Mouse (Mus musculus): ENCODE measurements around the gene Rusc1. TPM values are rescaled to one million over a fixed set of nuclear protein-coding genes. Genes with fewer than 3 reads are reported as not detected.

Rusc1 gene
- polyA plus RNA-seq, 1 experiment from 2014 or later, result 103 TPM

DNA sequence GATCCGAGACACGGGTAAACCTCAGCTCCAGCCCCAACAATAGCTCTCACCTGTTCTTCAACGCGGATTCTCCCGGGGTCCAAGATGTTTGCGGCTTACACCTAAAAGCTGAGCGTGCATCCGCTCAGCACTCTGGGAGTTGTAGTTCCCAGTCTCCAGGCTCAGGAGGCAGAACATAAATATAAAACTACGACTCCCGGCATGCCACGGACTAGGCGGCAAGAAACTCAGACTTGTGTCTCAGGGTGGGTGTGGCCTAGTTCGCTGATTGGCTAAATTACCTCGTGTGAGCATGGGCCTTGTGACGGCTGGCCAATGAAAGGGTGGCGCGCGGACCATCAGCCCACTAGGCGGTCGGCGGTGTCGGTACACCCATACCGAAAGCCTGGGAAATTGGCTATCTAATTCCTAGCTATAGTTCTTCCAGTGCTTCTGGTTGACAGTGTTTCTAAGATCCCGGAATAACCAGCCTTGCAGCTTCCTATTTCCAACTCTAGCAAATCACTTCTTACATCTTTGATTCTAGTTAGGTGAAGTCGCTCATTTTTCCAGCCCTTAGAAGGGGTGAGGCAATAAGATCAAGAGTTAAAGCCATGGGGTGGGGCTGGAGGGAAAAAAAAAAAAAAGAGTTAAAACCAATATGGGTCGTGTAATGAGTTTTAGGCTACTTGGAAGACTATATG is 8.8 kb upstream of the Rusc1 start, which contains the start of gene Fdps:
Fdps (minus strand) TSS at position 148 of the 683 bp plus-strand sequence.
- Histone ChIP-seq H3K27ac (ENCODE audit: low read length) (peak within 1 kb of the TSS; percentile 83), H3K36me3 (ENCODE audit: control insufficient read depth, insufficient read depth, low read length) (no peaks in the 10 kb centered on the region), H3K4me3 (ENCODE audit: low read depth, low read length) (peak within 1 kb of the TSS; percentile 56), H3K4me1 (ENCODE audit: control insufficient read depth, insufficient read depth, low read length) (peaks cover 20% of the 10 kb centered on the region), H3K4me2 (ENCODE audit: low read length) (peak within 1 kb of the TSS; percentile 93), H3K9ac (ENCODE audit: low read depth, low read length) (peak within 1 kb of the TSS; percentile 72), H3K27me3 (ENCODE audit: control insufficient read depth, insufficient read depth, low read depth, low read length) (no peaks in the 10 kb centered on the region), H3K9me3 (replicated peaks; ENCODE audit: control insufficient read depth, low read length, poor library complexity, severe bottlenecking) (no peaks in the 10 kb centered on the region)
- ATAC-seq, result peak; percentile 99
- under 1% methylated on average over 26 of the region's 26 CpGs for WGBS

DNA sequence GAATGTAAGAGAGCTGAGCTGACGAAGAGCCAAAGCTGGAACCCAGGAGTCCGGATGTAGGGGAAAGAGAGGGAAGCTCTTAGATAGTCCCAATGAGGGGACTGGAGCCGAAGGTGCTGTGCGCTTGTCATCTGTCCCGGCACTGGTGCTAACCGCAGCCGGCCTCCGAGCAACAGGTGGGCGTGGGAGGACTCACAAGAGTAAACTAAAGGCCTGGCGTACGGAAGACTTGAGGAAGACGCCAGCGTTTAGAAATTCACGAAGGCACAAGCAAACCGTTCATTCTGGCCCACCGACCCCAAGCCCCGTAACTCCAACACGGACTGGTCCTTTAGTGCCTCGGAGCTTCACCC is 8.3 kb upstream of the Rusc1 start:
- H3K27ac ChIP-seq (ENCODE audit: low read length), result peak overlapping the region; percentile 82
- under 1% methylated on average over 19 of the region's 19 CpGs for WGBS

DNA sequence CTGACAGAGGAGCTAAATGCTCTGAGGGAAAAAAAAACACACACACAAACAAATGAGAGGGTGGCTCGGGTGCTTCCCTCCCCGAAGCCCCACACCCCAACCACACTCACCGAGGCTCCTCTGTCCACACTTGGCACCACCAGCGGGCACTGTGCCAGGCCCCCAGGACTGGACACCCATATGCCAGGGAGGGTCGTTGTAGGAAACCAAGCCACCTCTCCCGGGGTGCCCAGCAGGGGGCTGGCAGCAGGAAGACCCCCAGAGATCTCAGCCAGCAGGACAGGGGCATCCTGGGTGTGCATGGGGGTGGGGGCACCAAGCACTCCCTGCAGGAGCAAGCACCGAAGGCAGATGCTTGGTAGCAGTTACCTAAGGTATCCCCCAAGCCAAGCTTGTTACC is 7.7 kb upstream of the Rusc1 start, which contains the start of gene Gm43738:
Gm43738 (minus strand) TSS at position 289 of the 400 bp plus-strand sequence.
- Histone ChIP-seq H3K27me3 (ENCODE audit: control insufficient read depth, insufficient read depth, low read depth, low read length) (no peaks in the 10 kb centered on the region), H3K4me2 (ENCODE audit: low read length) (peak within 1 kb of the TSS; percentile 93), H3K9ac (ENCODE audit: low read depth, low read length) (peak within 1 kb of the TSS; percentile 72), H3K9me3 (replicated peaks; ENCODE audit: control insufficient read depth, low read length, poor library complexity, severe bottlenecking) (no peaks in the 10 kb centered on the region), H3K27ac (ENCODE audit: low read length) (peak within 1 kb of the TSS; percentile 82), H3K4me1 (ENCODE audit: control insufficient read depth, insufficient read depth, low read length) (peaks cover 20% of the 10 kb centered on the region), H3K36me3 (ENCODE audit: control insufficient read depth, insufficient read depth, low read length) (peaks cover 7% of the 10 kb centered on the region; the same call in 1 of the 2 replicates), H3K4me3 (ENCODE audit: low read depth, low read length) (peak within 1 kb of the TSS; percentile 56)
- WGBS, result 39% methylated on average over 7 of the region's 7 CpGs
- no peak for ATAC-seq

More for the DNA sequence above, 8.3 kb upstream of the Rusc1 start:
- Histone ChIP-seq H3K9me3 (replicated peaks; ENCODE audit: control insufficient read depth, low read length, poor library complexity, severe bottlenecking) (no peaks in the 10 kb centered on the region), H3K27me3 (ENCODE audit: control insufficient read depth, insufficient read depth, low read depth, low read length) (no peaks in the 10 kb centered on the region), H3K36me3 (ENCODE audit: control insufficient read depth, insufficient read depth, low read length) (peaks cover 1% of the 10 kb centered on the region; the same call in 1 of the 2 replicates), H3K4me1 (ENCODE audit: control insufficient read depth, insufficient read depth, low read length) (peaks cover 20% of the 10 kb centered on the region), H3K4me3 (ENCODE audit: low read depth, low read length) (peak overlapping the region; percentile 56), H3K9ac (ENCODE audit: low read depth, low read length) (peak overlapping the region; percentile 72), H3K4me2 (ENCODE audit: low read length) (peak overlapping the region; percentile 93)
- peak; percentile 38 for ATAC-seq

DNA sequence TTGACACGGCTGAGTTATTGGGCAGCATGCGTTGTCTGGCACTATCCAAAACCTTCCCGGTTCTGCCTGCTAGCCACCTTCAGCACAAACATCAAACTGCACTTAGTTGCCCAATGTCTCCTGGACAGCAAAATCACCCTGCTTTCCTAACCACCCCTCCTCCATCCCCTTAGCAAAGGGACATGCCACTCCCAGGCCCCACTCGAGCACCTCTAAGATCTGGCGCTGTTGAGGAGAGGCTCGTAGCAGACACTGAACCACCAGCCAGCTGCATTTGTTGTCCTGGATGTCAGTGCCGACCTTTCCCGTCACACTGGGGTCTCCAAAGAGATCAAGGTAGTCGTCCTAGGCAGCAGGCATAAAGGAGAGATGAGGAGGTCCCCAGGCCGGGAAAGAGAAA is 910 bp upstream of the Rusc1 start:
- Histone ChIP-seq H3K9me3 (replicated peaks; ENCODE audit: control insufficient read depth, low read length, poor library complexity, severe bottlenecking) (no peaks in the 10 kb centered on the region), H3K9ac (ENCODE audit: low read depth, low read length) (no peak overlapping the region), H3K4me2 (ENCODE audit: low read length) (no peak overlapping the region), H3K4me1 (ENCODE audit: control insufficient read depth, insufficient read depth, low read length) (peaks cover 18% of the 10 kb centered on the region), H3K4me3 (ENCODE audit: low read depth, low read length) (no peak overlapping the region), H3K27me3 (ENCODE audit: control insufficient read depth, insufficient read depth, low read depth, low read length) (no peaks in the 10 kb centered on the region), H3K36me3 (ENCODE audit: control insufficient read depth, insufficient read depth, low read length) (peaks cover 26% of the 10 kb centered on the region), H3K27ac (ENCODE audit: low read length) (no peak overlapping the region)
- no peak for ATAC-seq
- WGBS, result 89% methylated on average over 10 of the region's 10 CpGs

DNA sequence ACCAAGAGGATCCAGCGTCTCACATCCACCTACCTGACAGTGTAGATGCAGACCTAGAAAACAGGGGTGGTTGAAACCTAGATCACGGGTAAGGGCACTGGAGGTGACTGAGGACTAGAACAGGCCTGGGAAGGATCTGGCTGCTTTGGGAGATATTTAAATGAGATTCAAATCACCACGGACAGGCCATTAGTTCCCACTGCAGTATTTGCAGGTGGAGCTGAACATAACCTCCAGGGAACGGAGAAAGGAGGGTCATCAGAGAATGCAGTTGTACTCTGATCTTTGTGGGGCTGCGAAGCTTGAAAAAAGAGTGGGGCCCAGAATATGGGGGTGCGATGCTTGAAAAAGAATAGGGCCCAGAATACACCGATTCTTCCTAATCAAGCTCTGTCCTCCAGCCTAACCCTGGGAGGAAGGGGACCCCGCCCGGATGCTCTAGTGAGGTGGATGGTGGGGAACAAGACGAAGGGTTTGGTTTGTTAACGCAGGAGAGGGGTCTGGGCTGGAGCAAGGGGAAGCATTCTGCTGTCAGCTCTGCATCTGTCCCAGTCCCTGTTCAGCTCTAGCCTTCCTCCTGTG is 511 bp downstream of the Rusc1 start:
- peak overlapping the region; percentile 97 for H3K4me2 ChIP-seq (ENCODE audit: low read length)
- peak overlapping the region; percentile 74 for H3K27ac ChIP-seq (ENCODE audit: low read length)
- 11% methylated on average over 11 of the region's 11 CpGs for WGBS
- peak overlapping the region; percentile 82 for H3K4me3 ChIP-seq (ENCODE audit: low read depth, low read length)
- H3K27me3 ChIP-seq (ENCODE audit: control insufficient read depth, insufficient read depth, low read depth, low read length), result no peaks in the 10 kb centered on the region
- ATAC-seq, result peak; percentile 32
- H3K9me3 ChIP-seq (replicated peaks; ENCODE audit: control insufficient read depth, low read length, poor library complexity, severe bottlenecking), result no peaks in the 10 kb centered on the region
- H3K36me3 ChIP-seq (ENCODE audit: control insufficient read depth, insufficient read depth, low read length), result peaks cover 36% of the 10 kb centered on the region
- peak overlapping the region; percentile 86 for H3K9ac ChIP-seq (ENCODE audit: low read depth, low read length)
- H3K4me1 ChIP-seq (ENCODE audit: control insufficient read depth, insufficient read depth, low read length), result peaks cover 19% of the 10 kb centered on the region

DNA sequence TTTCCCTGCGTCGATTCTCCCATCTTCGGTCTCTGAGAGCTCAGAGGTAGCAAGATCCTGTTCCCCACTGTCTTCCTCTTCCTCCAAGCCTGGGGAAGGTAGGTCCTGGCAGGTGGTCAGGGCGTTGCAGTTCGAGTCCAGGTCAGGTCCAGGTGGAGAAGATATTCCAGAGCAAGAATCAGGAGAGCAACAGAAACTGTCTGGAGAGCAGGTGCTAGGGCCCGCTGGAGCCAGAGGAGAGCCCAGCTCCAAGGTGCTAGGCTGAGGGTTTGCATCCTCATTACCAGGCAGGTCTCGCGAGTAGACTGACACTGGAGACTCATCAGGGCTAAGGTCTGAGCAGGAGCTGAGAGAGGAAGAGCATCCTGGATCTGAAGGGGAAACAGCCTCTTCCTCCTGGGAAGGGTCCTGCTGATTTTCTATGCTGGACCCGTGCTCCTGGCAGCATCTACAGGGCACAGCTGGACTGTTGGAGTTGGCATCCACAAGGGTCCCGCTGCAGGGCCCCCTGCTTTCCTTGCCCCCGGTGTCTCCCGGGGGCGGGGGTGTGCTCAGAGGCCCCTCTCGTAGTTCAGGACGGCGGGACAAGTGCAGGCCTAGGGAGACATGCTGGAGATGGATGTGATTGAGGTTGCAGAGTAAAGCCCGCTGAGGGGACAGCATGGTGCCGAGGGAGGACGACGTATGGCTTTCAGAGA is 1.2 kb downstream of the Rusc1 start:
- 7% methylated on average over 20 of the region's 20 CpGs for WGBS
- no peak for ATAC-seq
- Histone ChIP-seq H3K27ac (ENCODE audit: low read length) (peak overlapping the region; percentile 79), H3K36me3 (ENCODE audit: control insufficient read depth, insufficient read depth, low read length) (peaks cover 36% of the 10 kb centered on the region), H3K4me2 (ENCODE audit: low read length) (peak overlapping the region; percentile 97), H3K4me3 (ENCODE audit: low read depth, low read length) (peak overlapping the region; percentile 82), H3K9ac (ENCODE audit: low read depth, low read length) (peak overlapping the region; percentile 86), H3K27me3 (ENCODE audit: control insufficient read depth, insufficient read depth, low read depth, low read length) (no peaks in the 10 kb centered on the region), H3K4me1 (ENCODE audit: control insufficient read depth, insufficient read depth, low read length) (peaks cover 19% of the 10 kb centered on the region), H3K9me3 (replicated peaks; ENCODE audit: control insufficient read depth, low read length, poor library complexity, severe bottlenecking) (no peaks in the 10 kb centered on the region)

DNA sequence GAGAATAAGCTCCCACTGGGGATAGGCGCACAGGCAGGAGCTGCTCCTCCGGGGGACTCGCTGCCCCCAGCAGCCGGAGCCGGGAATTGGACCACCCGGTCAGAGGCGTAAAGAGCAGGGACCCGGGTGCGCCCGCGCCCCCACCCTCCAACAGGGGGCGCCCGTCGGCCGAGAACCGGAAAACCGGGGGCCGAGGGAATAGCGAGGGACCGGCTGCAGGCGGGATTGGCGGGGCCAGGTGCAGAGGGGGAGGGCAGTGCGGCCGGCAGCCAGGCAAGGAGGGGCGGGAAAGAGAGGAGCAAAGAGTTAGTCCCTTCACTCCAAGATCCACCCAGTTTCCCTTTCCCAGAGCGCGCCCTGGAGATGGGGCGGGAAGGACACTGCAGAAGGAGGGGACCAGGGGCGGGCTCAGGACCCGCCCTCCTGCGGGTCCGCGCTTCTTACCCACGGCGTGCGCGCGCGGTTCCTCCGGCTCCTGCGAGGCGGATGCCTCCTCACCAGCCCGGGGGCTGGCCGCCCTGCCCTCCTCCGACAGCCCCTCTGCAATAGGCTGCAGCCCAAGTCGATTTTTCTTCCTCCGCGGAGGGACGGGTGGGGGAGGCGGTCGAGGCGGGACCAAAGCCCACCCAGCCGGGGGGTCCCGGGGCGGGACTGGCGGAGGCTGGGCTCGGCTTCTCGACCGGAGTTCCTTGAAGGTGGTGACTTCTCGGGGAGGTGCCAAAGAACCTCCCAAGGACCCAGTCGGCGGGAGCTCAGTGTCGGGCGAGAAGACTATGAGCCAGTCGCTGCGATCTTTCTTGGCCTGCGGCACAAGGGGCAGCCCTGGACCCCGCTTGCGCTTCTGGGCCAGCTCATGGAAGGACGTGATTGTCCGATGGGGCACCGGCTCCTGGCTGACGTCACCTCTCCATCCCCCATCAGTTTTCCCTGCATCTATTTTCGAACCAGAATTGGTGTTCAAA is 2.1 kb downstream of the Rusc1 start:
- H3K36me3 ChIP-seq (ENCODE audit: control insufficient read depth, insufficient read depth, low read length), result peaks cover 35% of the 10 kb centered on the region
- no peaks in the 10 kb centered on the region for H3K9me3 ChIP-seq (replicated peaks; ENCODE audit: control insufficient read depth, low read length, poor library complexity, severe bottlenecking)
- H3K27ac ChIP-seq (ENCODE audit: low read length), result peak overlapping the region; percentile 79
- peak overlapping the region; percentile 97 for H3K4me2 ChIP-seq (ENCODE audit: low read length)
- H3K4me3 ChIP-seq (ENCODE audit: low read depth, low read length), result peak overlapping the region; percentile 82
- ATAC-seq, result peak; percentile 46
- no peaks in the 10 kb centered on the region for H3K27me3 ChIP-seq (ENCODE audit: control insufficient read depth, insufficient read depth, low read depth, low read length)
- H3K4me1 ChIP-seq (ENCODE audit: control insufficient read depth, insufficient read depth, low read length), result peaks cover 19% of the 10 kb centered on the region
- WGBS, result under 1% methylated on average over 61 of the region's 74 CpGs
- H3K9ac ChIP-seq (ENCODE audit: low read depth, low read length), result peak overlapping the region; percentile 86

DNA sequence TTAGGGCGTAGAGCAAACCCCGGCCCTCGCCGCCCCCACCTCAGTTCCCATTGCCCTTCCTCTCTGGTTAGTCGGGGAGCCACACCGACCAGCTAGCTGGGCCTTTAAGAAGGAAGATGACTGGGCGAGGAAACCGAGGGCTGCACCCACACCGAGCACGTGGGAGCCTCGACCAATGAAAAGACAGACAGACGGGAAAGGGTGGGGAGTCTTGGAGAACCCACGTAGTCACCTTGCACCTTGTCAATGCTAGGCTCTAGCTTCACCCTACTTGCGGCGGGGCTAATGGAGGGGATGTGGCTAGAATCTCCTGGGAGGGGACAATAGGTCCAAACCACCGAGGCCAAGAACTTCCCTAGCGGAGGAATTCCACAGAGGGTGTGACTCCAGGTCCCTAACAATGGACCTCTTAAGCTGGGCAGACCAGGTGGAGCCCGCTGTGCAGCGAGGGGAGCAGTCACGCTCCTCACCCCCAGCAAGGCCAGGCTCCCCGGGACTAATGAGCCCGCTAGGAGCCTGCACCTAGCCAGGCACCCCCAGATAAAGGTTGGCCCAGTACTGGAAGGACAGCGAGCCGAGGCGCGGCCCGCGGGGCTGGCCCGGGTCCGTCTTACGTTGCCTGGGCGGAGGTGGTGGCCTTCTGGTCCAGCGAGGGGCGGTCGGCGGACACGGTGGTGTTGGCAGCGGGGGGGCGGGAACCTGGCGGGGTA is 3.1 kb downstream of the Rusc1 start:
- Histone ChIP-seq H3K9ac (ENCODE audit: low read depth, low read length) (peak overlapping the region; percentile 86), H3K4me3 (ENCODE audit: low read depth, low read length) (peak overlapping the region; percentile 82), H3K4me2 (ENCODE audit: low read length) (peak overlapping the region; percentile 97), H3K27me3 (ENCODE audit: control insufficient read depth, insufficient read depth, low read depth, low read length) (no peaks in the 10 kb centered on the region), H3K27ac (ENCODE audit: low read length) (peak overlapping the region; percentile 79), H3K4me1 (ENCODE audit: control insufficient read depth, insufficient read depth, low read length) (peaks cover 19% of the 10 kb centered on the region), H3K9me3 (replicated peaks; ENCODE audit: control insufficient read depth, low read length, poor library complexity, severe bottlenecking) (no peaks in the 10 kb centered on the region), H3K36me3 (ENCODE audit: control insufficient read depth, insufficient read depth, low read length) (peaks cover 32% of the 10 kb centered on the region)
- peak; percentile 73 for ATAC-seq
- under 1% methylated on average over 37 of the region's 40 CpGs for WGBS
